Mouse (Mus musculus) embryonic fibroblast, embryonic 13.5 days (primary cell): ENCODE results near the gene Mtus2.

Source experiments
- CTCF ChIP-seq: IDR thresholded peaks from 2 replicates; pipeline ENCODE4 v1.5.1; 2011; ENCODE audit warnings: mild to moderate bottlenecking, control low read depth, low read length, moderate library complexity, borderline replicate concordance; ENCODE audit not compliant: insufficient read depth
- POLR2A ChIP-seq: IDR thresholded peaks from 2 replicates; pipeline ENCODE4 v1.6.1; 2011; ENCODE audit warnings: low read depth, mild to moderate bottlenecking, control low read depth, low read length, moderate library complexity

DNA sequence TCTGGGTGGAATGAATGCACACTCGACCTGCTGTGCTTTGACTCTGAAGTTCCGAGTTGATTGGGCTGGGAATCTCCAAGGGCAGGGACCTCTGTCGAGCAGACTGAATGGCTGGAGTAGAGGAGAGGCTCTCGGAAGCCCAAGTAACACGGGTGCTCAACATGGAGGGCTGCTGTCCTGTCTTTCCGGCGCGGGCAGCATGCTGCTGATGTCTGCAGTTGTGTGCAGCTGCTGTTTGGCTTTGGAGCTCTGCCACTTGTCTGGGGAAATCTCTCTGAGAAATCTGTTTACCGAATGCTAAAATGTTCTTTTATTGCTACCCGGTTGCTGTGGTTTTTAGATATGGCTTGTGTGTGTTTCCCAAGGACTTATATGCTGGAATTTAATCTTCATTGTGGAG lies 33.7 kb downstream of the Mtus2 start:
- TF ChIP-seq CTCF, result no peak
- no peak for TF ChIP-seq POLR2A
